Mouse (Mus musculus) monocyte, adult 2 months (primary cell): ENCODE data around the gene Arpp21.

Experiments used
- DNase-seq, 2 experiments: peaks; one replicate each; pipeline ENCODE4 v3.0.0; 2022; ENCODE audit warnings: low spot score in 2 of 2, low read depth in 1 of 2

Arpp21 gene

DNA sequence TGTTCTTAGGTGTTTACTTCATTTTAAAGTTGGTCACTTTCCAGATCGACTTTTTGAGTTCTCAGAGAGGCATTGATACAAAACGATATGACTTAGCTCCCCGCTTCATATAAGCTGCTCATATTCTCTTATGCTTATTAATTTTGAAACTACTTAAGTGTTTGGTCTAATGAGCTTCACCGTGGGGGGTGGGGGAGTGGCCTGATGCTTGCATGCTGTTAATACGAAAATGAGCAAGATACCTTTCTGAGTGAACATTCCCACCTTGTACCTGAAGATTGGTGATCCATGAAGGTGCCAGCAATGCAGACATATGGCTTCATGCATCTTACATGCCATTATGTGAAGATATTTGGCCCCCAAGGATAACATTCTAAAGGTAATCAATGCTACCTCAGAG is 4.4 kb downstream of the Arpp21 start:
- DNase-seq = no peak

DNA sequence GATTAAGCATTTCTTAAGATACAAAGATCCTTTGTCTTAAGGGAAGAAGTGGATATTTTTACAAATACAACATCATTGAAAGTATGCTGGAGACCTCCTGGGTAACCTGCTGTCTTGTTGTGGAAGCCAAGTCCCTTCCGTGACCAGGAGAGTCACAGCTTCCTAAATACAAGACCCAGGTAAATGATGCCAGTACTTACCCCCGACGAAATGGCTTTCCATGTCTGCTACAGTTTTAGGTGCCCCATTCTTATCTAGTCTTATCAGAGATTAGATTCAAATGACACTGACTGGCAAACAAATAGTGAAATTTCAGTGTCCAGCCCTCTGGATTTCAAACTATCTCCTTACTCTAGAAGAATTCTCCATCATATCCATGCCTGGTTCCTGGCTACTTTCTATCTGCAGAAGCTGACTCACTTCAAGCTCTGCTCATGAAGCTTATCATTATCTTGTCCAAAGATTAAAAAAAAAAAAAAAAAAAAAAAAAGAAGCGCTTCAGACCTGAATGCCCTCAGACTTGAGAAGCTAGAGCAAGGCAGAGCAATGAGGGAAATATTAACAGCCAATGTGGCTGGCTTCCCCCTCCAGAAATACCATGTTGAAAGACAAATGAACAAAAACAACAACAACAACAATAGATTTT is 4.9 kb downstream of the Arpp21 start:
- no peak for DNase-seq

DNA sequence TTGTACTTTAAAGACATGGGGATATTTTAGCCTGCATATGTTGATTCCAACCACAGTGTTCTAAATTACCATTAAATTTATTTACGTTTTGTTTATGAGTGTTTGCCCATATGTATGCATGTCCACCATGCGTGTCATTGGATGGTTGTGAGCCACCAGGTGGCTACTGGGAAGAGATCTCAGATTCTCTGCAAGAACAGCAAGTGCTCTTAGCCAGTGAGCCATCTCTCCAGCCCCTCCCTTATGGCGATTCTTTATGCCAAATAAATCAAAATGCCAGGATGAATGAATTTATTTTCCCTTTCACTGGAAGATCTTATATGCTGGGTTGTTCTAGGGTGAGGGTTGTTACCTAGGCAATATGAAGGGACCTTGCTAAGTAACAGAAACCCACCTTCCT is 7.3 kb downstream of the Arpp21 start:
- no peak for DNase-seq

DNA sequence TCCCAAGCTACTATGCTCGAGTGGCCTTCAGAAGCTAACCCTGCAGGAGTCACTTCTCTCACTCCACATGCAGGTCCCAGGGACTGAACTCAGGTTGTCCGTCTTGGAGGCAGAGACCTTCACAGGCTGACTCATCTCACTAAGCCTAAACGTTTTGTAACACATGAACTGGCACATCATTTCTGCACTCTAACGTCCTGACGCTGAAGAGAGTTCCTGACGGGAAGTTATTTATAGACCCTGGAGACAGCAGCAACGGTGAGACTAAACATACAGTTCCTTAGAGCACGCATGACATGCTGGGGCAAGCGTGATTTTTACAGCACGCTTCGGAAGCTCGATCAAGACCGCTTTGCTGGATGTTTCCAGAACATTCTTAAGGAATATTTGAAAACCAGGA is 8.6 kb downstream of the Arpp21 start:
- no peak for DNase-seq

DNA sequence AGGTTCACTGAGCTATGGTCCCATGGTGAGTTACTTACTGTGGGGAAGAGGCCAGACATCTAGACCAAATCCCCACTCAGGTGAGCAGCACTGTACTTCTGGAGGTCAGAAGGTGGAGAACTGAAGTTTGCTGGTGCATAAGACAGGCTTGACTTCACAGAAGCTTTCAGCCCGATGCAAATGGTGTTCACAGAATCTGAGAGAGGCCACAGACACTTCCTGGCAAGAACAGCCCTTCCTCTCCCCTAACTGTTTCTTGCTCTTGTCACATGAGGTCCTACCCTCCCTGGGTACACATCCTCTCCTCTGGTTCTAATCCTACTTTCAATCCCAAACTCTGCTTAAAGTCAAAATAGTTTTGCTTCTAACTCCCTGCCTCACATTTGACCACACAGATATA is 9.2 kb downstream of the Arpp21 start:
- no peak for DNase-seq

DNA sequence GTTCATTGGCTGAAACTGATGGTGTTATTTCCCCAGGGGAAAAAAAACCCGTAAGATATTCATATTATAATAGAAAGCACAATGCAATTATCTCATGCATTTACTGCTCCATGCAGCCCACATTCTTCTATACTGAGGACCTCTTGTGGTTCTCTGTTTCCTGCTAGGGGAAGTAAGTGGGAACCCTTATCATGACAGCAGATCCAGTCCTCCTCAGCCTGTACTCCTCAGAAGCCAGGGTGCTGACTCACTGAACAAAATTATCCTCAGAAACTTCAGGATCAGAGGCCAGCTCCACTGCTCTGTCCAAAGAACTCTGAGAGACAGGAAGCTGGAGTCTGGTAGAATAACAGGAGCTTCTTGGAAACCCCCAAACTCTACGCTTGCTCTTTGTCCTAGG is 10.7 kb downstream of the Arpp21 start:
- DNase-seq = no peak

DNA sequence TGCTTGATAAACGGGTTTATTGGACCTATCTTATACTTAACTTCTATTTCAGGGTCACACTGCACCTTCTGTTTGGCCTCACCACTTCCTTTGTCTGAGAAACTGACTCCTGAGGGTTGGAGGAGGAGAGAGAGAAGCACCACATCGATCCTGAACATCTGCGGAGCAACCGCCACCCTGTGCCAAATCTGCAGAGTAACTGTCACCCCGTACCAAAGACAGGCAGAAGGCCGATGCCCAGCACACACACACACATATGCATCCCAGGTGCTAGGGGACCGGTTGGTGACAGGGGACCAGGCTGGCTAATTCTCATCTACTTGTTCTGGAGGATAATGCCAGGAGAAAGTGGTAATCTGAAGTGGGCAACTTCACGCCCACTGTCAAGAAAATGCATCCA is 16.4 kb downstream of the Arpp21 start:
- no peak for DNase-seq

DNA sequence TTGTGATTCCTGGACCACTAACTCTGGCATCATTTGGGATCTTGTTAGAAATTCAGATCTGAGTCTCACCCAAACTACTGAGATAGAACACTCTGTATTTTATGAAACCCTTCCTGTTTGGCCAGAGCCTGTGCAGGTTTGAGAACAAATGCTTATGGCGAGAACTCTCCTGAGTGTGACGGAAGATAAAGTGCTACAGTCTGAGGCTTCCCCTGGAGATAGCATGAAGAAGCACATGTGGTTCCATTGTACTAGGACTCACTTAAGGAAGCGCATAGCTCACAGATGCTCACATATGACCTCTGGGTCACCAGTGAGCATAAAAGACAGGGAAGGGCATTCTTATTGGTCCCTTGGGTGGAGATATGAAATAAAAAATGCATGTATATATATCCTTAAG is 17.5 kb downstream of the Arpp21 start:
- DNase-seq = no peak

DNA sequence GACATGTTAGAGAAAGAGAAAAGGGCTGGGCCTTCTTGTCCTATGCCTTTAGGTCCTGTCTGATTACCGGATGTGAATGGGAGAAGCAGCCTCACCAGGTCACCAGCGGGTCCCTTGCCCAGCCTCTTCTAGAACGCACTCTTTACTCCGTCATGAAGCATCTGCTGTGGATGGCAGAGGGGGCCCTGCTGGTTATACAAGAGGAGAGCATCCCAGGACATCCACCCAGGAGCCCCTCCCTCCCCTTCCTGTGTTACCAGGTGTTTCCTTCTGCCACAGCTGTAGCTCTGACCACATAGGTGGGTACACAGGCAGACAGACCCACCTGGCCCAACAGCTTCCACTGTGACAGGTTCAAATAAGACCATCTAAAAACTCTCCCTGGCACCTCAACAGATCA is 18.6 kb downstream of the Arpp21 start:
- no peak for DNase-seq

DNA sequence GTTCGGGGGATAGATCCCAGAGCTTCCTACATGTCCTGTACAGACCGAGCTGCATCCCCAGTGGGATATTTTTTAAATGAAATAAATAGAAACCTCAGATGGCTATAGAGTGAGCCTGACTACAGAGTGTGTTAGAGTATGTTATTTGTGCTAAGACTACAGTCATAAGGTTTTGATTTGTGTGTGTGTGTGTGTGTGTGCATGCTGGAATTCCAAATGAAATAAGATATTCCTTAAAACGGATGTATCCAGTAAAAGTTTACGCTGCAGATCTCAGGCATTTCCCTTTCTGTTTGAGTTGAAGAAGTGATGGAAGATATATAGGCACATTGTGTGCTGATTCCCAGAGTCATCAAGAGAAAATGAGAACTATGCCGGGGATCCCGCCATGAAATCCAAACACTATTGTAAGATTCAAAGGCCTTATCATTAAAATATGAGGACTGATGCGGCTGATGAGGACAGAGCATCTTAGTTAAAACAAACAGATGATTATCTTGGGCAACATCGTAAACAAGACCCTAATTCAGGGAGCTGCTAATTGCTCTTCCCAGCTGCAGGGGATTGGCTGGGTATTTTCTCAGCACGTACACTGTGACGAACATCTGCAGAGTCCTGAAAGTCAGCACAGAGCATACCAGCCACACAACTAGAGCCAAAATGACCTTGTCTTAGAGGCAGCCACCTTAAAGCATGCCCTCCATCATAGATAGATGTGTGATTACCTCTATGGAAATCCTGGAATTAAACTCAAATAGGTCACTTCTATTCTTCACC is 20.5 kb downstream of the Arpp21 start:
- no peak for DNase-seq

DNA sequence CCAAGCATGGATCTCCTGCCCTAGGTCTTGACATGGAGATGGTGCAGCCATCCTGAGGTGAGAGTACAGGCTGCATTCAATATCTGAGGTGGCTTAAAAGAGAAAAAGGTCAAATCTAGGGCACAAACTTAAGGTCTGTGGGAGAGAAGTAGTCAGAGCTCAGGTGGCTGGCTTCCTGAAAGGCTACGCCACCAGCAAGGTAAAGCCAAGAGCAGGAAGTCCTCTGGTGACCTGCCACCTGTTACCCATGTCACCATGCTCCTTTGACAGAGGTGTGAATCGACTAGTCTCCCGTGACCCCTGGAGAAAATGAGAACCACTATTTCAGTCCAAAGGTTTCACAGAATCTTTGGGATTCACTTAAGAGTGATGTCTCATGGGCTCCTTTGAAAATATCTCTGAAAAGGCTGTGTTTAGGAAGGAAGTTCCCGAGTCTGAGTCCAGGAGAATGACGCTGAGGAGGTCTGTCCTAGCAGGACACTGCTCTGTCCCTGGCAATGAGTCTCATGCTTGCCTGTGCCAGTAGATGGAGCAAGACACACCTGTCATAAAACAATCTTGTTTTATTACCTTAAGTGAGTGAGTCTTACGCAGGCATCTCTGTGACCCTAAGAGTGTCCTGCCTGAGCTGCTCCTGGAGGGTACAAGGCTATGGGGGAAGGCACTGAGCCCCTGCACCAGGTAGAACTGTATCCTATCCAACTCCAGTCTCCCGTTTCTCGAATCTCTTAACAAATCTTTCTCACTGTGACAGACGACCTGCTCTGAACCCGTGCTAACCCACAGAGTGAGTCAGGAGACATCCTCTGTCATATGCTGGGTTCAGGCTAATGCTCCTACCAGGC is 22.1 kb downstream of the Arpp21 start:
- DNase-seq = no peak

DNA sequence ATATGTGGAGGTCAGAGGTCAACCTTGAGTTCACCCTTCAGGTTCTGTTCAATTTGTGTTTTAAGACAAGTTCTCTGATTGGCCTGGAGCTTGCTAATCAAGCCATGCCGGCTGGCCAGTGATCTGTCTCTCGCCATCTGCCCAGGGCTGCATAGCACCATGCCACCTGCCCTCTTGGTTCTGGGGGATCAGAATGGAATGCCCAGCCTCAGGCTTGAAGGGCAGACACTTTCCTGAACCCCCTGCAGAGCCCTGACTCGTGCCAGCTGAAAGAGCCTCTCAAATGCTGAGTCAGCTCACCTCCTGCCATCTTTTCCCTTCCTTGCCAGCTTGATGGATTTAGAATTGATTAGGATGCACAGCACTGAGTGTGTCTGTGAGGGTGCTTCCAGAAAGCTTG is 25.9 kb downstream of the Arpp21 start:
- DNase-seq = no peak

DNA sequence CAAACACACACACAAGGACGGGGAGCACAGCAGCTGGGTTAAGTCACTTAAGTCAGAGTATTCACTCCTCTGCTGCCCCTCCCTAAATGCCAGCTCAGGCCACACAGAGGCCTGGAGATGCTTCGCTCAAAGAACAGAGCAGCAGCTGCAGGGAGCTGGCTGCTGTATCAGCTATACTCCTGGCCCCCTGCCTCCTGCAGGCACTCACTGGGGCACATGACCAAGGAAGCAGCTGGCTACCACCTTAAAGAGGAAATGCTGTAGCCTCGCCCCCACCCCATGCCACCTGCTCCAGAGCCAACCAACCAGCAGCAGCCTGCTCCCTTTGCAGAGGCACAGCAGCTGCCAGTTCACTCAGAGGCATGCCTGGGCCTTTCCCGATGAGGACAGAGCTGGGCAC is 28.0 kb downstream of the Arpp21 start:
- no peak for DNase-seq

DNA sequence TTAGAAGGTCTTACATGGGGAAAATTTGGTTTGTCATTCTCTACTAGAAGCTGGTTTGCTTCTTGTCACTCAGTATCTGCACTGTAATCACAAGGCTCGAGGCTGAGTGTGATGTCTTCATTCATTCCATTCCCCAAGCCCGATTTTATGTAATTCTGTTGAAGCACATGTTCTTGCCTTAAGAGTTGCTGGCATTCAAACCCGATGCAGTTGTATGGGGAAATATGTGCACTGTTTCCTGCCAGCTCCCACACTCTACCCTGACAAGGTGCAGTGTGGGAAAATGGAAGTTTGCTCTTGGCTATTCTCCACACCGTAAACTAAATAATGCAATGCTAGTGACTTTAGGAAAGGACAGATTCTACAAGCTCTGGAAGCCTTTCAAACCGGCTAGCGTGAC is 37.4 kb downstream of the Arpp21 start:
- DNase-seq = no peak

DNA sequence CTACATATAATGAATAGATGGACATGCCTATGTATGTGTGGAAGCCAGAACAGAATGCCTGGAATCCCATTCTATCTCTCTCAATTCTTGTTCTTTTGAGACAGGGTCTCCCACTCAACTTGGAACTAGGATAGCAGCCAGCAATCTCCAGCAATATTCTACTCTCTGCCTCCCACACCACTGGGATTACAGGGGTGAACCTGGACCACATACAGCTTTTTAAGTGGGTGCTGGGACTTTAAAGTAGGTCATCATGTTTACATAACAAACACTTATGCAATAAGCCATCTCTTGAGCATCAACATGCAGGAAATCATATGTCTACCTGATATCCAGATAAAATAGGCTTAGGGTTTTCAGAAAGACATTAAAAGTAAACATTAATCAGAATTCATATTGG is 41.7 kb downstream of the Arpp21 start:
- DNase-seq = no peak

DNA sequence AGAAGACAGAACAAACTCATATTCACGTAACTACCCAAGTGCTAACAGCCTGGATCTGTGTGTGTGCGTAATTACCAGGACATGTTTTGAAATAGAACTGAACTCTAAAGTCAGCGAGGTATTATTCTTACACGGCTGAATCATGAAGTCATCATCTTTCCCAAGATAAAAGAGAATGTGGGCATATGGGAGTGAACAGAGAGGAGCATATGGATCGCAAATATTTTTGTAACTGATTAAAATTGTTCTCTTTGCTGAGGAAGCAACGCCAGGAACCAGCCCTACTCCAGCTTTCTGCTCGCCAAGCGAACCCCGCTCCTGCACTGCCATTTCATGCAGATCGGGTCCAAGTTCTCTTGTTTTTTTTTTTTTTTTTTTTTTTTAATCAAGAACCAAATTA is 46.3 kb downstream of the Arpp21 start:
- DNase-seq = no peak

DNA sequence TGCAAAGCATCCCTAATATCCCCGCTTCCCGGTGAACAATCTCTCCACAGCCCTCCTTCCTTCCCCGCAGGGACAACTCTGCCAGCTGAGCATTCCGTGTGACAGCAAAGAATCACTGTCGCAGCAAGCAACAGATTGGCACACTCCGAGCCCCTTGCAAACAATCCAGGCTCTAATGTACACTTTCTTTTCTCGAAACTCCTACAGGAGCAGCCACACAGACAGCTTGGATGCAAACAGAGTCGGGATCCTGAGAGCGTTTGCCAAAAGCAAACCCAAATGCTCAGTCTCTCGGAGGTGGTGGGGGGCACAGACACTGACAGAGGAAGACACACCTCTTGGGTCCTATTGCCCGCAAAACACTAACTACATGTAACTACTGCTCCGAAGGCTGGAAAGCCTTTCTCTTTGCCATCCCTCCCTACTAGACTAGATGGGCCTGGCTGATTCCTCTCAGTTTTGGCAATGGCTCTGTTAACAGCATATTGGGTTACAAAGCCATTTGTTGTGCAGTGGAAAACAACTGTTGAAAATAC is 47.3 kb downstream of the Arpp21 start:
- DNase-seq = no peak

DNA sequence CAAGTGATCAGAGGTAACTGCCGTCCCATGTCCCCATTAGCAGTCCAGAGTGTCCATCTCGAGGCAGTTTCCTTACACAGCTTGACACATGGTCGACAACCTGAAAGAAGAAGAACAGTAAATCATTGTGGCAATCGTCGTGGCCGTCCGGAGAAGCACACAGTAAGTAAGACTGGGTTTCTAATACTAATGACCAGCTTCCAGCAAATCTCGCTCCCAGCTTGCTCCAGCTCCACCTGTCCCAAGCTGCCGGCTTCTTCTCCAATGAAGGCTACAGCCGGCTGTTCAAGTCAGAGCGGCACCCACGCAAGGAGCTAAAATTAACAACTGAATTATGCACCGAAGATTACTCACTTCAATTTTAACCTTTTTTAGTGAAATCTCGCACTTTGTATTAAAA is 48.1 kb downstream of the Arpp21 start:
- DNase-seq = no peak

DNA sequence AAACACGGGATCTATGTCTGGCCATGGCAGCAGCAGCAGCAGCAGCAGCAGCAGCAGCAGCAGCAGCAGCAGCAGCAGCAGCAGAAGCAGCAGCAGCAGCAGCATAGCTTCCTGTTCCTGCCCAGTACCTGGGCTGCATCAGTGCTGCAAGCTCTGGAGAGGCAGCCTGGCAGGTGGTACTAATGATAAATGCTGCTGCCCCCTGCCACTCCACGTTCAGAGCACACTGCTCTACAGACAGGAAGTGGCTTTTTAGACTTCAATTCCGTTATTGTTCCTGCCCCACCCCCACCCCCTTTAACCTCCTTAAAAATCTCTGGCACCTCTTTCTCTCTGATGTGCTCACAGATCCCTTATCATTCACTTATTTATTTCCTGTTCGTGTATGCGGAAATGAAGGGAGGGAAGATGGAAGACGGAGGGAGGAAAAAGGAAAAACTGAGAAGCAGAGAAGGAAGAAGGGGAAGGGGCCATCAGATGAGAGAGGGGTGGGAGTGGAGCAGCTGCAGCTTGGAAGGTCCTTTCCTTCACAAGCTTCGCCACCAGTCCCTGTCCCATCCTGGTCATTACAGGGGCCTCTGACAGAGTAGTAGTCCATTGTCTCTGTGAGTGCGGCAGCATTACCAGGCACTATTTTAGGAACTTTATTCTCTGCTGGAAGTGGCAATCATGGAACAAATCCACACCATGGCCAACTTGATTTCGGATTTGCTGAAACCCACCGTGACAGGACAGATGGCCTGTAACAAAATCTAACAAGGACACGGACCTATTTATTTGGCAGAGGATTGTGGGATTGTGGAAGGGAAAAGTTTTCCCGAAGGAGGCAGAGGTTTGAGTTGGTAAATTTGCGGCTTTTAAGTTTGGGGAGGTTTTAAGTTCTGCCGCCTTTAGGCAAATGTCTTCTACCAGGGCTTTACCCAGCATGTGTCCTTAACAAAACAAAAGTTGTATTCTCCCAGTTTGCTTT is 49.1 kb downstream of the Arpp21 start:
- DNase-seq = no peak

DNA sequence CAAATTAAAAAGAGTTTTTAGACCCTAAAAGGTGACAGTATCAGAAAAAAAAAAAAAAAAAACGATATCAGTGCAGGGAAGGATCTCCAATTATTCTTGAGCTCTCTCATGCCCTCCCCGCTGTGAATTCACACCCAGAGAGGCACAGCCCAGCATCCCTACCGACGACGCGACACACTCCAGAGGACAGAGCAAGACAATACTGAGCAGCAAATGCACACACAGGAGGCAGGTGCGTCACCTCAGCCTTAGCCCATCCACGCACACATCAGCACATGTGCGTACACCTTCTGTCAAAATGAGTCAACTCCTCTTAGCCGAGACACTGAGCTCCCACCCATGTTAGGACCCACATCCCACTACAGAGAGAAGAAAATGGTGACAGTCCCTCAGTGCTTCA is 50.0 kb downstream of the Arpp21 start:
- no peak for DNase-seq

DNA sequence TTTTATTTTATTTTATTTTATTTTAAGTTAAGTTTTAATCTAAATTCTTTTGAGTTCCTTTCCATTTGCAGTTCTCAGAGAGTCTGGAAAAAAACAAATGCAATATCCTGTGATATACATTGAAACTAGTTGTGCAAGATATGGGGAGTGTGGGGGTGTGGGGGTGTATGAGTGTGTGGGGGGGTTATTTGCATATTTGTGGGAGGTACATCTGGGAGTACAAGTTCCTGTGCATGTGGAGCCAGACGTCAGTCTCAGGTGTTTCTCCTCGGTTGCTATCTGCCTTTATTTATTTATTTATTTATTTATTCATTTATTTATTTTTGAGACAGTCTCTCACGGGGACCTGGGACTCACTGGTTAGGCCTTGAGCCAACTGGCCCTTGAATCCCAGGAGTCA is 53.0 kb downstream of the Arpp21 start:
- no peak for DNase-seq
